Mouse (Mus musculus) heart, adult 2 months (tissue): Measurements from ENCODE around the gene Mill1. TPM values are rescaled to one million over a fixed set of nuclear protein-coding genes. Genes with fewer than 3 reads are reported as not detected.
"Not testable (repeated sequence)": the region's sequence is repeated elsewhere in the genome, so short reads cannot be mapped to it uniquely, and the experiment has no call there.

Experiments used
- DNase-seq, 2 experiments: peaks; one replicate each; pipeline ENCODE4 v3.0.0; 2021
- H3K27ac ChIP-seq: fragments of 200-600 bp; 2 replicates; pipeline ENCODE4 v1.8.1; 2022
- H3K27me3 ChIP-seq: fragments of 200-500 bp; 2 replicates; pipeline ENCODE4 v1.6.1; 2012; ENCODE audit warnings: mild to moderate bottlenecking, low read length, inconsistent platforms, mixed read lengths; ENCODE audit not compliant: control insufficient read depth, insufficient read depth
- H3K36me3 ChIP-seq: fragments of 200-500 bp; 2 replicates; pipeline ENCODE4 v1.6.1; 2012; ENCODE audit warnings: low read length, inconsistent platforms; ENCODE audit not compliant: control insufficient read depth, insufficient read depth
- H3K4me1 ChIP-seq: fragments of 200-500 bp; 2 replicates; pipeline ENCODE4 v1.6.1; 2011; ENCODE audit warnings: low read length; ENCODE audit not compliant: control insufficient read depth, insufficient read depth
- H3K4me3 ChIP-seq: fragments of 200-600 bp; 2 replicates; pipeline ENCODE4 v1.8.1; 2022
- H3K79me2 ChIP-seq: fragments of 200-500 bp; replicated peaks from 2 replicates; pipeline ENCODE4 v1.6.1; 2012; ENCODE audit warnings: mild to moderate bottlenecking, inconsistent platforms, low read length, moderate library complexity, mixed read lengths; ENCODE audit not compliant: control insufficient read depth, insufficient read depth
- H3K9ac ChIP-seq: fragments of 200-500 bp; 2 replicates; pipeline ENCODE4 v1.6.1; 2012; ENCODE audit warnings: low read depth, mild to moderate bottlenecking, control low read depth, inconsistent platforms, low read length, mixed read lengths
- CTCF ChIP-seq: fragments of 200-600 bp; IDR thresholded peaks from 2 replicates; pipeline ENCODE4 v1.8.1; 2022; ENCODE audit warnings: antibody characterized with exemption, mild to moderate bottlenecking, moderate library complexity
- EP300 ChIP-seq: fragments of 200-500 bp; IDR thresholded peaks from 2 replicates; pipeline ENCODE4 v1.6.1; 2011; ENCODE audit warnings: low read depth, low read length, control low read depth; ENCODE audit not compliant: insufficient read depth
- POLR2A ChIP-seq: fragments of 200-500 bp; IDR thresholded peaks from 2 replicates; pipeline ENCODE4 v1.6.1; 2011; ENCODE audit warnings: mild to moderate bottlenecking, low read depth, low read length, control low read depth; ENCODE audit not compliant: insufficient read depth
- WGBS: fragments of 180-500 bp; shearing (Covaris S2); methylation state at CpG from one replicate; pipeline ENCODE4 v1.1.7; 2018; 5-methylcytosine and 5-hydroxymethylcytosine counted together
- intact Hi-C: fragments of 180-260 bp; cut with DNase I; formaldehyde crosslinking; loops from one replicate; pipeline ENCODE4 v1.15.1; 2025
- long read RNA-seq: library from polyadenylated mRNA; stranded (forward); transcript quantifications from one replicate; pipeline ENCODE4 v2.0.0, GENCODE M21; 2021
- polyA plus RNA-seq: library from polyadenylated mRNA; depleted of rRNA; stranded (reverse); fragments of >200 nt; gene quantifications from 2 replicates; pipeline ENCODE4 v1.2.3, GENCODE M21; 2012; rRNA removed
- total RNA-seq, 2 experiments: library from RNA; stranded (reverse); gene quantifications; 2 replicates each; pipeline ENCODE4 v1.2.3; 2021

Gene Mill1
- total RNA-seq (not detected), polyA plus RNA-seq (not detected in 2 replicates)
- long read RNA-seq: 0 reads

DNA sequence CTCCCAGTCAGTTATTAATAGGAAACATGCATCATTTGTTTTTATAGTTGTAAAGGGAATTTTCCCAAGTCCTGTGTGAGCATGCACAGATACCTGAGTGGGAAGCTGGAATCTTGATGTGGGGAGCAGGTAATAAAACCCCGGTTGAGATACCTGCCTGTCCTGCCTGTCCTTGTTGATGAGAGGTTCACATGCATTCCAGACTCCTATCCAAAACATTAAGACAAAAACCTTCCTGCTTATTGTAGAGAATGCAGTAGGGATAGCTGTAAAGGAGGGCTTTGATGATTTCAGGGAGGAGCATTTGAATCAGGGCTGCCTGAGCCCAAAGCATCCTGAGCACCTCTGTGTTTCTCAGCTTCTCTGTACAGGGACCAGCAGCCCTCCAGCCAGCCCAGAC lies at the start of gene Mill1:
TSS of gene Mill1 (plus strand) at position 301 of the 400 bp plus-strand sequence.
- no peak within 1 kb of the TSS for H3K4me3 ChIP-seq

DNA sequence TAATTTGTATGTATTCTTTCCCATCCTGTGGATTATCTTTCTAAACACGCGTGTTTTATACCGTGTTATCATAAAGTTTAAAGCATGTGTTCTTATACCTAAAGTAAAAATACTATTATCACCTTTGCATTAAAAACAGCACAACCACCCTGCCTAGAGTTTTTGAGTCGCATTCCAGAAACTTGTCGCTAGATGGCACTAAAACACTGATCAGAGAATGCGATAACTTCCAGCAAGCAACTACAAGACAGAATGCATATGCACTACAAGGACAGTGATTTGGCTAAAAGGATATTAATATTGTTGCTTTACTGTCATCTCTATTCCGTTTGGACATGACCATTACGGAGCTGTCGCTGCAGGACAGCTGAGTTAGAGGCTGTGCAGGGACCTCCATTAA lies 34.2 kb upstream of the Mill1 start:
- H3K9ac ChIP-seq: no peak overlapping the region
- no peaks in the 10 kb centered on the region for H3K27me3 ChIP-seq
- DNase-seq: no peak
- no peaks in the 10 kb centered on the region for H3K36me3 ChIP-seq
- no peaks in the 10 kb centered on the region for H3K4me1 ChIP-seq
- intact Hi-C loops: no loop called here
- TF ChIP-seq POLR2A: no peak
- TF ChIP-seq CTCF: peak; percentile 39
- H3K79me2 ChIP-seq: no peaks in the 10 kb centered on the region
- H3K27ac ChIP-seq: no peak overlapping the region
- H3K4me3 ChIP-seq: no peak overlapping the region
- 14% methylated on average over 9 of the region's 9 CpGs for whole genome bisulfite sequencing

More for the DNA sequence above, at the start of gene Mill1:
- Histone ChIP-seq H3K27ac (no peak within 1 kb of the TSS), H3K9ac (no peak within 1 kb of the TSS), H3K4me1 (no peaks in the 10 kb centered on the region), H3K36me3 (no peaks in the 10 kb centered on the region), H3K79me2 (no peaks in the 10 kb centered on the region), H3K27me3 (no peaks in the 10 kb centered on the region)
- no peak for DNase-seq
- TF ChIP-seq CTCF: no peak
- TF ChIP-seq POLR2A: no peak
- no peak for TF ChIP-seq EP300
- intact Hi-C loops: no loop called here
- WGBS: 66% methylated on average over 1 of the region's 1 CpGs

DNA sequence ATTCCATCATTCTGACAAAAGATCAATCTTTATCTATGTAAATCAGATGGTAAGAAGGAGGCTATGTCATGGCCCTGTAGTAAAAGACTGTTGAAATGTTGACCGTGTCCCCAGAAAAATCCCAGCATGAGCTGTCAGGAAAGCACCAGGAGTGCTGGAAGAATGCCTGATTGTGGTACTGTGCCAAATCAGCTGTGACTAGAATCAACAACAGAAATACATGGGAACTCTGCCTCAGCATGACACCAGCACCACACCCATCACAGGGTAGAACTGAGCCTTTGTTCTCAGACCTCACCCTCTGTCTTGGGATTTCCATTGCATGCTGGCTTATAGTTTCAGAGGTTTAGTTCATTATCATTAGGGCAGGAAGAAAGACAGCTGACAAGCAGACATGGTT lies 30.4 kb upstream of the Mill1 start:
- Histone ChIP-seq H3K4me3 (no peak overlapping the region), H3K4me1 (no peaks in the 10 kb centered on the region), H3K27me3 (no peaks in the 10 kb centered on the region), H3K79me2 (no peaks in the 10 kb centered on the region), H3K9ac (no peak overlapping the region), H3K36me3 (no peaks in the 10 kb centered on the region), H3K27ac (no peak overlapping the region)
- no peak for DNase-seq
- 52% methylated on average over 1 of the region's 1 CpGs for WGBS
- intact Hi-C loops: no loop called here
- TF ChIP-seq EP300 (no peak), POLR2A (no peak), CTCF (no peak)

DNA sequence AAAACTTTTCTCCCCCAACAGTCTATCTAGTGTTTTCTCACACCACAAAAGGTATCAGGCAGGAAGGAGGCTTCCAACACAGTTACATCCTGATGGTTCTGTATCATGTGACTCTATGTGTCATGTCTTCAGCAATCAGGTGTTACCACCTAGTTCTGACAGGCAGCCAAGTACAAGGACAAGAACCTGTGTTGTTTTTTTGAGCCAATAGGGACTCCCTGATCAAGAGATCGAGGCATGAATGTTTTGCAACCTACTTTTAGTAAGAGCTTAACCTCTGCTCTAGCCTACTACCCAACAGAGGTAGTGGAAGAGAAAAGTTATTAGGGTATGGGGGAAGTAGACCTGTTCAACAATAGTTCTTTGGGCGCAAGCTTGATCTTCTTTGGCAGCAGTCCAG lies 6.6 kb upstream of the Mill1 start:
- WGBS: 65% methylated on average over 2 of the region's 2 CpGs

DNA sequence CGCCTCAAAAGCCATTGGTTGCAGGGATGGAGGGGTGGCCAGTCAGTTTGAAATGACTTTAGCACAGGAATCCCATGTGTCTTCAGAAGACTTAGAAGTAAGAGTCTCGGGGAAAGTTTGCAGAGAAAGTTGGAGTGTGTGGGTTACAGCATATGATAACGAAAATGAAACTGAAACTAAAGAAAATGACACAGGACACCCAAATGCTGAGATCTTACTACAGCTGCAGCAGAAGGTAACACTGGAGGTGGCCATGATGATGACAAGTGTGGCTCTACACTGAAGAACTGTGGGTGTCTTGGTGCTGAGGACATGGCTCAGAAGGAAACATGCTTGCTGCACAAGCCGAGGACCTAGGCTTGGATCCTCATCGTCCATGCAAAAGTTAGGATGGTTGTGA lies 3.9 kb upstream of the Mill1 start:
- H3K27ac ChIP-seq: no peak overlapping the region
- no peak for DNase-seq
- H3K27me3 ChIP-seq: no peaks in the 10 kb centered on the region
- intact Hi-C loops: no loop called here
- no peaks in the 10 kb centered on the region for H3K4me1 ChIP-seq
- H3K4me3 ChIP-seq: no peak overlapping the region
- 67% methylated on average over 5 of the region's 5 CpGs for WGBS
- H3K79me2 ChIP-seq: no peaks in the 10 kb centered on the region
- no peak for TF ChIP-seq CTCF
- TF ChIP-seq POLR2A: no peak
- H3K36me3 ChIP-seq: no peaks in the 10 kb centered on the region
- H3K9ac ChIP-seq: no peak overlapping the region

More for the DNA sequence above, 6.6 kb upstream of the Mill1 start:
- no peak overlapping the region for H3K27ac ChIP-seq
- no peak overlapping the region for H3K9ac ChIP-seq
- intact Hi-C loops: no loop called here
- no peak overlapping the region for H3K4me3 ChIP-seq
- TF ChIP-seq EP300: no peak
- TF ChIP-seq POLR2A: no peak
- no peak for TF ChIP-seq CTCF
- H3K27me3 ChIP-seq: no peaks in the 10 kb centered on the region
- no peaks in the 10 kb centered on the region for H3K4me1 ChIP-seq
- no peaks in the 10 kb centered on the region for H3K36me3 ChIP-seq
- no peak for DNase-seq
- no peaks in the 10 kb centered on the region for H3K79me2 ChIP-seq

DNA sequence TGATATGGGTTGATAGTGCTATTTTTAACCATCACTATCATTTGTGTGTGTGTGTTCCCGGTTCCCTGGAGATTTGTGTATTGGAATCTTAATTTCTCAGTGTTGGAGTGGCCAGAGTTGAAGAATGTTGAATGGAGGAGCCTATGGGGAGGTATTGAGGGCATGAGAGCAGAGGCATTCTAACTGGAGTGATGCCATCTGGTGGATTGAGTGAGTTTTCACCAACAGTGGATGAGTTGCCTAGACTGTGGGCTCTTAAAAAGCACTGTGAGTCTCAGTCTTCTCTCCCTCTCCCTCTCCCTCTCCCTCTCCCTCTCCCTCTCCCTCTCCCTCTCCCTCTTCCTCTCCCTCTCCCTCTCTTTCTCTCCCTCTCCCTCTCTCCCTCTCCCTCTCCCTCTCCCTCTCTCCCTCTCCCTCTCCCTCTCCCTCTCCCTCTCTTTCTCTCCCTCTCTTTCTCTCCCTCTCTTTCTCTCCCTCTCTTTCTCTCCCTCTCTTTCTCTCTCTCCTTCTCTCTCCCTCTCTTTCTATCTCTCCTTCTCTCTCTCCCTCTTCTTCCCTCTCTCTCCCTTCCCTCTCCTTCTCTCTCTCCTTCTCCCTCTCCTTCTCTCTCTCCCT lies 1.1 kb upstream of the Mill1 start:
- H3K4me3 ChIP-seq, H3K27ac ChIP-seq, H3K9ac ChIP-seq, intact Hi-C loops, H3K27me3 ChIP-seq, H3K4me1 ChIP-seq, H3K79me2 ChIP-seq, DNase-seq, H3K36me3 ChIP-seq: not testable (repeated sequence)
- WGBS: 39% methylated on average over 1 of the region's 1 CpGs
